Mouse (Mus musculus) cerebellum, adult 2 months (tissue): ENCODE results near the gene Myo18a.

Experiments
- CTCF ChIP-seq: fragments of 200-500 bp; IDR thresholded peaks from 2 replicates; pipeline ENCODE4 v1.5.1; 2011; ENCODE audit warnings: low read depth, mild to moderate bottlenecking, control low read depth, low read length, moderate library complexity, borderline replicate concordance; ENCODE audit not compliant: insufficient read depth
- POLR2A ChIP-seq: fragments of 200-500 bp; IDR thresholded peaks from 2 replicates; pipeline ENCODE4 v1.6.1; 2011; ENCODE audit warnings: low read length, control low read depth, borderline replicate concordance; ENCODE audit not compliant: insufficient read depth

GRCm38 (mm10) chr11:77763673-77764340 lies 761 bp downstream of the Myo18a start:
- TF ChIP-seq CTCF: no peak
- TF ChIP-seq POLR2A: no peak
